Mouse (Mus musculus) kidney, adult 2 months (tissue): ENCODE data around the gene Trpm3. TPM values are rescaled to one million over a fixed set of nuclear protein-coding genes. Genes with fewer than 3 reads are reported as not detected.

ENCODE experiments used
- DNase-seq: peaks from one replicate; pipeline ENCODE4 v3.0.0; 2021
- H3K27ac ChIP-seq: fragments of 200-500 bp; 2 replicates; pipeline ENCODE4 v1.5.1; 2012; ENCODE audit warnings: low read depth, low read length, control low read depth, inconsistent platforms; ENCODE audit not compliant: insufficient read depth
- H3K27me3 ChIP-seq: fragments of 200-500 bp; replicated peaks from 2 replicates; pipeline ENCODE4 v1.6.1; 2012; ENCODE audit warnings: mild to moderate bottlenecking, moderate library complexity, low read length, inconsistent platforms; ENCODE audit not compliant: control insufficient read depth, insufficient read depth
- H3K36me3 ChIP-seq: fragments of 200-500 bp; 2 replicates; pipeline ENCODE4 v1.6.1; 2012; ENCODE audit warnings: mild to moderate bottlenecking, moderate library complexity, low read length, inconsistent platforms; ENCODE audit not compliant: control insufficient read depth, insufficient read depth
- H3K4me1 ChIP-seq: fragments of 200-500 bp; 2 replicates; pipeline ENCODE4 v1.6.1; 2011; ENCODE audit warnings: low read length; ENCODE audit not compliant: control insufficient read depth, insufficient read depth
- H3K4me3 ChIP-seq: fragments of 200-500 bp; 2 replicates; pipeline ENCODE4 v1.5.1; 2011; ENCODE audit warnings: mild to moderate bottlenecking, low read depth, low read length, control low read depth; ENCODE audit not compliant: insufficient read depth
- CTCF ChIP-seq: fragments of 200-500 bp; conservative IDR thresholded peaks from 2 replicates; pipeline ENCODE4 v1.5.1; 2011; ENCODE audit warnings: low read depth, mild to moderate bottlenecking, control low read depth, low read length, moderate library complexity, mixed read lengths; ENCODE audit not compliant: insufficient read depth, insufficient read length
- POLR2A ChIP-seq: fragments of 200-500 bp; IDR thresholded peaks from one replicate; pipeline ENCODE4 v1.6.1; 2011; ENCODE audit warnings: low read depth, low read length, control low read depth
- WGBS: fragments of 180-500 bp; shearing (Covaris S2); methylation state at CpG from one replicate; pipeline ENCODE4 v1.1.7; 2018; 5-methylcytosine and 5-hydroxymethylcytosine counted together
- polyA plus RNA-seq: library from polyadenylated mRNA; depleted of rRNA; stranded (reverse); fragments of >200 nt; gene quantifications from 2 replicates; pipeline ENCODE4 v1.2.3, GENCODE M21; 2012

Gene Trpm3
- polyA plus RNA-seq, 1 experiment, result 0.80 TPM

GRCm38 (mm10) chr19:22249076-22249475 is 110.2 kb downstream of the Trpm3 start:
- H3K27me3 ChIP-seq, result no peaks in the 10 kb centered on the region
- WGBS, result 81% methylated on average over 6 of the region's 6 CpGs
- no peak for DNase-seq
- H3K4me3 ChIP-seq, result no peak overlapping the region
- no peaks in the 10 kb centered on the region for H3K36me3 ChIP-seq
- H3K4me1 ChIP-seq, result no peaks in the 10 kb centered on the region
- no peak for TF ChIP-seq POLR2A
- no peak for TF ChIP-seq CTCF
- no peak overlapping the region for H3K27ac ChIP-seq

GRCm38 (mm10) chr19:22272916-22273315 is 134.1 kb downstream of the Trpm3 start:
- TF ChIP-seq CTCF, result no peak
- TF ChIP-seq POLR2A, result no peak
- H3K36me3 ChIP-seq, result no peaks in the 10 kb centered on the region
- DNase-seq, result no peak
- 44% methylated on average over 5 of the region's 5 CpGs for WGBS
- no peak overlapping the region for H3K27ac ChIP-seq
- H3K27me3 ChIP-seq, result no peaks in the 10 kb centered on the region
- no peaks in the 10 kb centered on the region for H3K4me1 ChIP-seq
- H3K4me3 ChIP-seq, result no peak overlapping the region

DNA sequence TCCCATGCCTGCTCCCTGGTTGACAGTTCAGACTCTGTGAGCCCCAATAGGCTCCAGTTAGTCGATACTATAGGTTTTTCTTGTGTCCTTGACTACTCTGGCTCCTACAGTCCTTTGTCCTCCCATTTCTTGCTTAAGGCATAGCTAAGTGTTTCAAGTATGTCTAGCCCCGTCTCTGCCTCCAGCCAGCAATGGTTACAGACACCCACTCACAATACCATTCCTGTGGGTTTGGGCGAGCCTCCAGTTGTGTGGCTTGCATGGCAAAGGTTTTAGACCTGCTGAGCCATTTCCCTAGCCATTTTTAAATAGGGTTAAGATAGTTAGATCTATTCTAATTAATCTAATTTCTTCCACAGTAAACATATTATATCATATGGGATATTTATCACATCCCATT is 145.8 kb downstream of the Trpm3 start:
- no peak for DNase-seq
- Histone ChIP-seq H3K36me3 (no peaks in the 10 kb centered on the region), H3K4me3 (no peak overlapping the region), H3K27ac (no peak overlapping the region), H3K4me1 (no peaks in the 10 kb centered on the region), H3K27me3 (no peaks in the 10 kb centered on the region)
- no peak for TF ChIP-seq POLR2A
- no peak for TF ChIP-seq CTCF
- 87% methylated on average over 3 of the region's 3 CpGs for WGBS

DNA sequence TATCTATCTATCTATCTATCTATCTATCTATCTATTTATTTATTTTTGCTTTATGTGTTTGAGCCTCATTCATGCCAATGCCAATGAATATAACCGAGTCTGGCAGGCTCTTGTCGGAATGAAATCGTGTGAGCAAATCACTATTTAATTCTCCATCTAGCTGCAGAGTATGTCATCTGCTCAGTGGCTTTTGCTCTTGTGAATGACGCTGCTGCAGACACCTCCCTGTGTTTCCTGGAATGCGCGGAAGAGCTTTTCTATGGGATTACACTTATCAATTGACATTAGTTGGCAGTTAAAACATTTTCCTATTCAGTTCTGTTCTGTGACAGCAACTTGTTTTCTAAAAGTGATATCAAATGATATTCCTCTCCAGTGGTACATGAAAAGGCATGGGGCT is 153.8 kb downstream of the Trpm3 start:
- WGBS, result 92% methylated on average over 6 of the region's 6 CpGs
- Histone ChIP-seq H3K4me1 (no peaks in the 10 kb centered on the region), H3K4me3 (no peak overlapping the region), H3K36me3 (no peaks in the 10 kb centered on the region), H3K27me3 (no peaks in the 10 kb centered on the region), H3K27ac (no peak overlapping the region)
- DNase-seq, result no peak
- TF ChIP-seq POLR2A (no peak), CTCF (no peak)

- TF ChIP-seq CTCF (no peak), POLR2A (no peak)
- Histone ChIP-seq H3K36me3 (no peaks in the 10 kb centered on the region), H3K4me3 (no peak overlapping the region), H3K27ac (no peak overlapping the region), H3K4me1 (no peaks in the 10 kb centered on the region), H3K27me3 (no peaks in the 10 kb centered on the region)
- WGBS, result 64% methylated on average over 2 of the region's 2 CpGs
- DNase-seq, result no peak
Measured at GRCm38 (mm10) chr19:22300906-22301305, 162.1 kb downstream of the Trpm3 start.

- H3K4me3 ChIP-seq, result no peak overlapping the region
- no peaks in the 10 kb centered on the region for H3K36me3 ChIP-seq
- no peak overlapping the region for H3K27ac ChIP-seq
- H3K4me1 ChIP-seq, result no peaks in the 10 kb centered on the region
- DNase-seq, result no peak
- no peaks in the 10 kb centered on the region for H3K27me3 ChIP-seq
- TF ChIP-seq CTCF (no peak), POLR2A (no peak)
- WGBS, result 52% methylated on average over 17 of the region's 17 CpGs
Measured at GRCm38 (mm10) chr19:22303021-22303951, 164.4 kb downstream of the Trpm3 start.

- WGBS, result 7% methylated on average over 16 of the region's 18 CpGs
- Histone ChIP-seq H3K36me3 (no peaks in the 10 kb centered on the region), H3K4me1 (no peaks in the 10 kb centered on the region), H3K4me3 (peak overlapping the region; percentile 17; the same call in 1 of the 2 replicates), H3K27ac (no peak overlapping the region), H3K27me3 (no peaks in the 10 kb centered on the region)
- DNase-seq, result peak; percentile 79
- no peak for TF ChIP-seq CTCF
- no peak for TF ChIP-seq POLR2A
Measured at GRCm38 (mm10) chr19:22303952-22304655, 165.3 kb downstream of the Trpm3 start.
